Mouse (Mus musculus) heart, adult 2 months (tissue): ENCODE data around the gene Mettl27. TPM values are rescaled to one million over a fixed set of nuclear protein-coding genes. Genes with fewer than 3 reads are reported as not detected.

ENCODE experiments used
- DNase-seq, 2 experiments: peaks; one replicate each; pipeline ENCODE4 v3.0.0; 2021
- H3K27ac ChIP-seq: fragments of 200-600 bp; 2 replicates; pipeline ENCODE4 v1.8.1; 2022
- H3K27me3 ChIP-seq: fragments of 200-500 bp; 2 replicates; pipeline ENCODE4 v1.6.1; 2012; ENCODE audit warnings: mild to moderate bottlenecking, low read length, inconsistent platforms, mixed read lengths; ENCODE audit not compliant: control insufficient read depth, insufficient read depth
- H3K36me3 ChIP-seq: fragments of 200-500 bp; 2 replicates; pipeline ENCODE4 v1.6.1; 2012; ENCODE audit warnings: low read length, inconsistent platforms; ENCODE audit not compliant: control insufficient read depth, insufficient read depth
- H3K4me1 ChIP-seq: fragments of 200-500 bp; 2 replicates; pipeline ENCODE4 v1.6.1; 2011; ENCODE audit warnings: low read length; ENCODE audit not compliant: control insufficient read depth, insufficient read depth
- H3K4me3 ChIP-seq: fragments of 200-600 bp; 2 replicates; pipeline ENCODE4 v1.8.1; 2022
- H3K79me2 ChIP-seq: fragments of 200-500 bp; replicated peaks from 2 replicates; pipeline ENCODE4 v1.6.1; 2012; ENCODE audit warnings: mild to moderate bottlenecking, inconsistent platforms, low read length, moderate library complexity, mixed read lengths; ENCODE audit not compliant: control insufficient read depth, insufficient read depth
- H3K9ac ChIP-seq: fragments of 200-500 bp; 2 replicates; pipeline ENCODE4 v1.6.1; 2012; ENCODE audit warnings: low read depth, mild to moderate bottlenecking, control low read depth, inconsistent platforms, low read length, mixed read lengths
- CTCF ChIP-seq: fragments of 200-600 bp; IDR thresholded peaks from 2 replicates; pipeline ENCODE4 v1.8.1; 2022; ENCODE audit warnings: antibody characterized with exemption, mild to moderate bottlenecking, moderate library complexity
- EP300 ChIP-seq: fragments of 200-500 bp; IDR thresholded peaks from 2 replicates; pipeline ENCODE4 v1.6.1; 2011; ENCODE audit warnings: low read depth, low read length, control low read depth; ENCODE audit not compliant: insufficient read depth
- POLR2A ChIP-seq: fragments of 200-500 bp; IDR thresholded peaks from 2 replicates; pipeline ENCODE4 v1.6.1; 2011; ENCODE audit warnings: mild to moderate bottlenecking, low read depth, low read length, control low read depth; ENCODE audit not compliant: insufficient read depth
- WGBS: fragments of 180-500 bp; shearing (Covaris S2); methylation state at CpG from one replicate; pipeline ENCODE4 v1.1.7; 2018; 5-methylcytosine and 5-hydroxymethylcytosine counted together
- intact Hi-C: fragments of 180-260 bp; cut with DNase I; formaldehyde crosslinking; loops from one replicate; pipeline ENCODE4 v1.15.1; 2025
- polyA plus RNA-seq: library from polyadenylated mRNA; depleted of rRNA; stranded (reverse); fragments of >200 nt; gene quantifications from 2 replicates; pipeline ENCODE4 v1.2.3, GENCODE M21; 2012; rRNA removed
- total RNA-seq, 2 experiments: library from RNA; stranded (reverse); gene quantifications; 2 replicates each; pipeline ENCODE4 v1.2.3; 2021

Mettl27 gene
- total and polyA plus RNA-seq, 3 experiments, result 2.8 to 6.7 (median 4.1) TPM

- intact Hi-C loops, result no loop called here
- Histone ChIP-seq H3K4me1 (no peaks in the 10 kb centered on the region), H3K4me3 (no peak overlapping the region), H3K27me3 (peaks cover 15% of the 10 kb centered on the region), H3K36me3 (no peaks in the 10 kb centered on the region), H3K9ac (no peak overlapping the region), H3K27ac (no peak overlapping the region), H3K79me2 (no peaks in the 10 kb centered on the region)
- DNase-seq, result no peak
- no peak for TF ChIP-seq EP300
- TF ChIP-seq CTCF, result no peak
- TF ChIP-seq POLR2A, result no peak
- WGBS, result 54% methylated on average over 11 of the region's 11 CpGs
These were observed 57.0 kb downstream of the Mettl27 start for GRCm38 (mm10) chr5:134989166-134989565.

GRCm38 (mm10) chr5:134989741-134990140 lies 57.6 kb downstream of the Mettl27 start:
- intact Hi-C loops, result no loop called here
- no peak overlapping the region for H3K27ac ChIP-seq
- no peak for DNase-seq
- 14% methylated on average over 6 of the region's 6 CpGs for WGBS
- no peak overlapping the region for H3K9ac ChIP-seq
- TF ChIP-seq POLR2A, result no peak
- no peak for TF ChIP-seq EP300
- no peak for TF ChIP-seq CTCF
- H3K27me3 ChIP-seq, result peaks cover 15% of the 10 kb centered on the region
- H3K36me3 ChIP-seq, result no peaks in the 10 kb centered on the region
- H3K4me1 ChIP-seq, result no peaks in the 10 kb centered on the region
- H3K4me3 ChIP-seq, result no peak overlapping the region
- no peaks in the 10 kb centered on the region for H3K79me2 ChIP-seq

Other genes starting within 250 kb of the Mettl27 start
- 1 to 10 TPM; 4.0 to 5.0 TPM for gene Limk1, start 243.8 kb upstream of the Mettl27 start, total RNA-seq
- gene Limk1, start 243.8 kb upstream of the Mettl27 start, polyA plus RNA-seq, result 7.3 and 8.1 TPM in 2 replicates
- gene Eln, start 185.0 kb upstream of the Mettl27 start, total RNA-seq, result 10 to 100 TPM; 33.5 to 49.9 TPM
- 124 and 131 TPM in 2 replicates for gene Eln, start 185.0 kb upstream of the Mettl27 start, polyA plus RNA-seq
- gene Tmem270, start 25.6 kb upstream of the Mettl27 start, total RNA-seq, result not detected
- gene Tmem270, start 25.6 kb upstream of the Mettl27 start, polyA plus RNA-seq, result not detected in 2 replicates
- gene Cldn13, start 16.8 kb upstream of the Mettl27 start, total RNA-seq, result not detected
- 0.10 TPM in 1 of 2 replicates, not detected in the other for gene Cldn13, start 16.8 kb upstream of the Mettl27 start, polyA plus RNA-seq
- not detected for gene Cldn4, start 14.6 kb downstream of the Mettl27 start, total RNA-seq
- 0.68 TPM in 1 of 2 replicates, not detected in the other for gene Cldn4, start 14.6 kb downstream of the Mettl27 start, polyA plus RNA-seq
- gene Cldn3, start 53.8 kb downstream of the Mettl27 start, total RNA-seq, result under 1 TPM in 1 of 2 experiments, not detected in 1; 0.26 TPM
- 0.12 and 6.8 TPM in 2 replicates for gene Cldn3, start 53.8 kb downstream of the Mettl27 start, polyA plus RNA-seq
- 10 to 100 TPM; 56.9 to 64.5 TPM for gene Abhd11, start 76.8 kb downstream of the Mettl27 start, total RNA-seq
- 90.2 and 110 TPM in 2 replicates for gene Abhd11, start 76.8 kb downstream of the Mettl27 start, polyA plus RNA-seq
- gene Stx1a, start 91.1 kb downstream of the Mettl27 start, total RNA-seq, result 1 to 10 TPM; 1.4 to 1.5 TPM
- 4.7 and 5.1 TPM in 2 replicates for gene Stx1a, start 91.1 kb downstream of the Mettl27 start, polyA plus RNA-seq
- gene Dnajc30, start 131.8 kb downstream of the Mettl27 start, total RNA-seq, result 10 to 100 TPM; 38.4 to 46.1 TPM
- 34.7 and 35.7 TPM in 2 replicates for gene Dnajc30, start 131.8 kb downstream of the Mettl27 start, polyA plus RNA-seq
- gene Bud23, start 132.6 kb downstream of the Mettl27 start, total RNA-seq, result 10 to 100 TPM; 20.5 to 21.1 TPM
- 26.2 and 29.8 TPM in 2 replicates for gene Bud23, start 132.6 kb downstream of the Mettl27 start, polyA plus RNA-seq
- gene Vps37d, start 145.9 kb downstream of the Mettl27 start, total RNA-seq, result under 1 TPM; 0.52 to 0.57 TPM
- gene Vps37d, start 145.9 kb downstream of the Mettl27 start, polyA plus RNA-seq, result 0.61 and 0.72 TPM in 2 replicates
- 10 to 100 TPM; 24.2 to 25.9 TPM for gene Mlxipl, start 157.5 kb downstream of the Mettl27 start, total RNA-seq
- gene Mlxipl, start 157.5 kb downstream of the Mettl27 start, polyA plus RNA-seq, result 47.1 and 49.0 TPM in 2 replicates
- gene Tbl2, start 217.3 kb downstream of the Mettl27 start, total RNA-seq, result 10 to 100 TPM in 1 of 2 experiments, 1 to 10 TPM in 1; 9.9 to 10.6 TPM
- 5.8 and 8.8 TPM in 2 replicates for gene Tbl2, start 217.3 kb downstream of the Mettl27 start, polyA plus RNA-seq
- gene Bcl7b, start 235.9 kb downstream of the Mettl27 start, total RNA-seq, result 10 to 100 TPM; 40.3 to 44.1 TPM
- gene Bcl7b, start 235.9 kb downstream of the Mettl27 start, polyA plus RNA-seq, result 37.5 and 37.6 TPM in 2 replicates